Mouse (Mus musculus) gastrocnemius, postnatal 14 days (tissue): ENCODE results near the gene P4ha1. TPM values are rescaled to one million over a fixed set of nuclear protein-coding genes. Genes with fewer than 3 reads are reported as not detected.
A peak's percentile ranks its signal among the peaks of the same experiment; 100 is the strongest.

Experiments used
- DNase-seq: peaks from one replicate; pipeline ENCODE4 v3.0.0; 2021; ENCODE audit warnings: mixed read lengths
- intact Hi-C: fragments of 180-260 bp; cut with DNase I; formaldehyde crosslinking; loops from one replicate; pipeline ENCODE4 v1.15.1; 2025; ENCODE audit warnings: low total_unique reads
- total RNA-seq, 2 experiments: library from RNA; stranded (reverse); gene quantifications; 2 replicates each; pipeline ENCODE4 v1.2.3; 2021

The P4ha1 gene
- total RNA-seq, 2 experiments from 2014 or later = 29.9 to 34.2 TPM

DNA sequence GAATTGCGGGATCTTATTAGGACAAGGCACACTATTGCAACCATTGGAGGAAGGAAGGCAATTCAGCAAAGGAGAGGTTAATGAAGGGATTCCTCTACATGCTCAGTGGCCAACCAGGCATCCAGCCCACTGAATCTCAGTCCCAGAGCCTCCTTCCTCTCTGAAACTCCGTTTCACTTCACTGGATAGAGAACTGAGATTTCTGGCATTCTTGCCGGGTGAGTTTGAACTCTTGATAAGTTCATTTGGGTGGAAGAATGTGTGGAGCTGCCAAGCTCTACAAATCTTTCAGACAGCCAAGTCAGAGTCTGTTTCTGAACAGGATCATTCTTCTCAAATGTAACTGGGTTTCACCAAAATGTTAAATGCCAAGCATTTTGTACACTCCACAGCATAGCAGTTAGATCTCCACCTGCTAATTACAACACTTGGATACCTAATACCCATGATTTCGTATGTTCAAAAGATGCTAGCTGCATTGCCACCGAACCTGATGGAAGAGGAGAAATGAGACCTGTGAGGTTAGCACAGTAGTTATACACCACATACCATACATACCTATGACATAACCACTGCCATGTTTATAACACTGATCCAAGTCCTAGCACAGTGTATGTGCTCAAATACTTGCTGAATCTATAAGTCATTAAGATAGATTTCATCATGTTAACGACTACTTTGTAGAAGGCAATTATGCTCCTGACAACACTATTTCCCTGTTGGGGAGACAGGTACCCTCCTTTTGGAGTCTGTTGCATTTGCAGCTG, 12.2 kb upstream of the P4ha1 start:
- intact Hi-C loops = no loop called here
- DNase-seq = peak; percentile 51

DNA sequence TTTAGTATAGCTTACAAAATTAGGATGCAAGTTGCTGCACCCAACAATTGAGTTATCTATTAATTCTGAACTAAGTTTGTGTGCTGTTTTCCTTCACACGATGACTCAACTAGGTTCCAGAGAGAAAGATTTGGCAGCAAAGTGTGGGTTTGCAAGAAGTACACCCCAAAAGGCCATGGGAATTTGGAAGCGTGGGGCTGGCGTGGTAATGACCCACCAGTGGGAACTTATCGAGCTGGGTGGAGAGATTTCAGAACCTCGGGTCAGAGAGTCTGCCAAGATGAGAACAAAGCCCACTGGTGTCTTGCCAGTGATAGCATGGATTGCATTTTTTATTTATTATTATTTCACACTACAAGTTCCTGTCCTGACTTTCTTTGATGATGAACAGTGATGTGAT, 11.2 kb upstream of the P4ha1 start:
- intact Hi-C loops = no loop called here
- DNase-seq = no peak

DNA sequence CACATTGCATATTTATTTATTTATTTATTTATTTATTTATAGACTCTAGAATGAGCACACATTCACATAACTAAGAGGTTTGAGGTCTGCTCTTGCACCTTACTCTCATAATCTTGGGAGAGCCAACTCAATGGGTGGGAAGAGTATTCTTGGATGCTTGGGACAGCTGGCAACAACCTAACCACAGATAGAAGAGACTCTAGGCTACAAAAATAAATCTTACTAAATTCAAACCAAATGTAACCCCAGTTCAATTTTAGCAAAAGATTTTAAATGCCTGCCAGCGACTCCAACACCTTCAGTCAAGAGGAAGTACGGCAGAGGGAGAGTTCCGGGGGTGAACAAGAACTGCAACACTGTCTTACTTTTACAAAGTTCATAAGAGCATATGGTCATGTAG, 2.0 kb upstream of the P4ha1 start:
- DNase-seq = no peak
- intact Hi-C loops = no loop called here

DNA sequence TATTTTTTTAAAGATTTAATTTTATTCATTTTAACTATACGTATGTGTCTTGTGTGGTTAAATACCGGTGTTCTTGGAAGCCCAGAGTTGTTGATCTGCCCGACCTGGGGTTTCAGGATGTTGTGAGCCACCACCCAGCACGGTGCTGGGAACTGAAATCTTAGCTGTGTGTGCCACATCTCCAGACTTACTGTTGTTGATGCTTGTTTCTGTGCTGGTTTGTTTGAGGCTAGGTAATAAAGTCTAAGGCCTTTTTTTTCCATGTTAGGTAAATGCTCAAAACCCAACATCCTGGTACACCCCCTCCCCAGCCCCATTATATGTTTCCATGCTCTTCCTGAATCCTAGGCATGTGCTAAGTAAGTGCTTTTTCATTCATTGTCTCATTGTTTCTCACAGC, 825 bp upstream of the P4ha1 start:
- intact Hi-C loops = no loop called here
- no peak for DNase-seq

DNA sequence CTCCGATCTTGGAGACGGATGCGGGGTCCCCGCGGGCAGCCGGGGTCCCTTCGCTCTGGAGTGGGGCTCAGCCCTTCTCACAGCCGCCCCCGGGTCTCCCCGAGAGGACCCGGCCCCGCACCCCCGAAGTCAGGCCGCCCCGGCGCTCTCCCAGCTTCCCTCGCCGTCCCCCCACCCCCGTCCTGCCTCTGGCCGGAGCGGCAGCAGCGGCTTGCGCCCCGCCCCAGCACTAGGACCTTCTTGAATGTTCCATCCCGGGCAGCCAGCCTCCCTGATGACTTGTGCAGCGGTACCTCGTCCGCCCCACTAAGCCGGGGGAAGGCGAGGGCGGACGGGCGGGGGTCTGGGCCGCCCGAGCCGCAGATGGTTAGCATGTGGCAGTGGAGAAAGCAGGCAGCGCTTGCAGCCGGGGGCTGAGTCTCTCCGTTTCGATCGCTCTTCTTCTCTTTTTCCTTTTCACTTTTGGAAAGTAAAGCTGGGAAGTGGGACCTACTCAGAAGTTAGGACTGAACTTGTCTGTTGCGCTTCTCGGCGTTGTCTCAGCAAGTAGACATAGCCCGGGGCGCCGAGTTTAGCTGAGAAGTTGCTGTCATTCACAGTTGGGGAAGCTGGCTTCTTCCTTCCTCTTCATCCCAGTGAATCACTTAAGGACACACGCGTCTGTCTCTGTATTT, 529 bp downstream of the P4ha1 start:
- peak; percentile 83 for DNase-seq
- intact Hi-C loops = no loop called here

DNA sequence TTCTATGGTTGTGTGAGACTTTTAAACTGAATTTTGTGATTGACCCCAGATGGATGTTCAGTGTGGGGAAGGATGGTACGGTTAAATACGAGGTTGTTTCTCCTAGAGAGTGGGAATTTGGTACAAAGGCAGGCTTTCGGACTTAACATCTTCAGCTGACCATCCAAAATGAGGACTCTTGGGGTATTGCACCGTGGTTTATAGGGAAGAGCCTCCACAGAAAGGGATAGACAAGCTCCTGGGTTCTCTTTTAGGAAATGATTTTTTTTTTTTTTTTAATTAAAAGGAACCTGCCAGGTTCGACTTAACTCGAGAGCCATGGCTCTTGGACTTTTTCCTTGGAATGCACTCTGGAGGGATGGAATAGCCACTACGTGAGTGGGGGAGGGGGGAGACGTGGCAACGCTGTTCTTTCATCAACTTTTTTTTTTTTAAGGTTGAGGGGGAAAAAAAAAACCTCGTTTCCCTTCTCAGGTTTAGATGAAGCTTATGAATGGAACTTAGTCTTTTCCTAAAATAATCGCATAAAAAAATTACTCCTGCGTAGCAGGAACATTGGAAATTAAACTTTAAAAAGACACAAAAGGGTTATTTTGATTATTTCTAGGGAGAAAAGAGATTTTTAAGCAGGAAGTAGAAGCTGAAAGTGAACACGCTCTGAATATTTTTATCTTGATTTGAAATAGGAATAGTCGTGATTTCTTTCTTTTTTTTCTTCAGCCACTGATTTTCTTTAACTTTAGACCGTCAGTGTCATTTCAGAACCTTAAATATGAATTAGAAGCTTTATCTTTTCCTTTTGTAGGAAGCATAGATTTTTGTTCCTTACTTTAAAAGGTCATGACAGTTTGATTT, 1.4 kb downstream of the P4ha1 start:
- intact Hi-C loops = no loop called here
- DNase-seq = peak; percentile 22

DNA sequence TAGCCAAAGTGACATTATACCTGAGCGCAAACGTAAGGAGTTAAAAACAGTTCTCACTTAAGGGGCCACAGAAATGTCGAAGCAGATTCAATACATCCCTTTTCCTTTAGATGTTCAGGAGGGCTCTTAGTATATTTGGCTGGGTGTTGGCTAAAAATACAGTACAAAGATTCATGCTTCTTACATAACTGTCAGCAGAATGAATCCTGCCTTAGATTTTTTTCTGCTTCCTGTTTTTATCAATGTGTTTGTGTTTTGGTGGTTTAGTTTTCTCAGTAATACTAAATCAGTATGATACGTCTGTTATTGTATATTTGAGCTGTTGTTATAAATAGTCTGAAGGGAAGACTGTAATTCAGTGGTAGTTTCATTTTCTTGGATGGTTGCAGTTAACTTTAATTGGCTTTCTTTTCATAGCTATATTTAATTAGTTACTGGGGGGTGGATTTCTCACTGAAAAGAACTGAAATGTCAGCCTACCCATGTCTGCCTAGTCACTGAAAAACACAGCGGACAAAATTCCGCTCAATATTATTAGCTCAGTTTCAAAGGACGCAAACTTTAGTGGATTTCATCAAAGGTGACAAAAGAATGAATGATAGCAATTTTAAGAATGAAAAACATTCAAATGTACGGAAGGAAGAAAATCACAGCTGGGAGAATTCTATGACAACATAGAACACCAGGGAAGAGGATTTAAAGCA, 3.7 kb downstream of the P4ha1 start:
- no peak for DNase-seq
- intact Hi-C loops = no loop called here

DNA sequence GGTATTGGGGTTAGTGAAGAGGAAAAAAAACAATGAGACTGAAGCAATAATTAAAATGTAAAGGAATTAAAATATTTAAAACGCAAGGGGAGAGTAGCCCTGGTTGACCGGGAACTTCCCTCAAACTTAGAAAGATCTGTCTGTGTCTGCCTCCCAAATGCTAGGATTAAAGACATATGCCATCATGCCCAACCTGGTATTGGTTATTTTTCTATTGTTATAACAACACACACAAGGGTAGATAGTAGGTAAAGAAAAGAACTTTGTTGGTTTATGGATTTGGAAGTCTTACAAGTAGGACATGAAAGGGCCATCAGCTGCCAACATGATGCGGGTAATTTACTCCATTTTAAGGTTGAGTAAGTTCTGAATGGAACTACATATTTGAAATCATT, 4.2 kb downstream of the P4ha1 start:
- no peak for DNase-seq
- intact Hi-C loops = no loop called here

DNA sequence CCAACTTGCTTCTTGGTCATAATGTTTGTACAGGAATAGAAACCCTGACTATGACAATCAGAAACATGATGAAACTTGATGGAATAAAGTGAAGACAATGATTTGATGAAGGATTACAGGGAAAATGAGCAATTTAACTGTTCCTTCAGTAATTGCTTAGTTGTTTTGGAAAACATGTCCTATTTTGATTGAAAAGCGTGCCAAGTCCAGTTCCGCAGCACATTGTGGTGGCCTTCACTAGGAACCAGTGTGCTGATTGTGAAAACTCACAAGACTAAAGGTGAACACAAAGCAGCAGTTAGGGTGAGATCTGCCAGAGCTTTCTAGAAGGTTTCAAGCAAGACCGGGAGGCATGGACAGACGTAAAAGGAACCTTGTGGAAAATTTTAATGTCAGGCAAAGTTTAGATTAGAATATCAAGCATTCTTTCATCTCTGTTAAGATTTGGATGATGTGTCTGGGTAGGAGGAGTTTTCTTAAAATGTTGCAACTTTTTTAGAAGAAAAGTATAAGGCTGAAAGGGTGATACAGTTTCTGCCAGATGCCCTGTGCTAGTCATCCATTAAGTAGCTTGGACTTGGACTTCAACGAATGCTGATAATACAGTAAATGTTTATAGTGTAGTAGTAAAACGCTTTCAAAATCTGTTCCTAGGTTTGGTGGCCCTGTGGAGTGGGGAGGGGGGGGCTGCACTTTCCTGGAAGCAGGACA, 8.6 kb downstream of the P4ha1 start:
- DNase-seq = no peak
- intact Hi-C loops = no loop called here

DNA sequence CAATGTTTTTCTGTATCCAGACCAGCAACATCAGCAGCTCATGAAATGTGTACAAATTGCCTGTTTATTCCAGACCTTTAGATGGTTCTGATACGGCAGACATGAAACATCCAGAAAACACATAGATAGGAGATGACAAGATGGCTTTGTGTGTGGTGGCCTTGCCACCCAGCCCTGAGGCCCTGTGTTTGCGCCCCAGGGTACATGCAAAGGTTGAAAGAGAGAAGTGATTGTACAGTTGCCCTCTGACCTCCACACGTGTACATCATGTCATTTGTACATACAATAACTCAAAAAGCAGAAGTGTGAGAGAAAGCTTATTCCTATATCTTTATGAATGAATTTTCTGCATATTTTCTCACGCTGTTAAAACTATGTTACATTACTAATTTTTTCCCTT, 10.3 kb downstream of the P4ha1 start:
- intact Hi-C loops = no loop called here
- no peak for DNase-seq

DNA sequence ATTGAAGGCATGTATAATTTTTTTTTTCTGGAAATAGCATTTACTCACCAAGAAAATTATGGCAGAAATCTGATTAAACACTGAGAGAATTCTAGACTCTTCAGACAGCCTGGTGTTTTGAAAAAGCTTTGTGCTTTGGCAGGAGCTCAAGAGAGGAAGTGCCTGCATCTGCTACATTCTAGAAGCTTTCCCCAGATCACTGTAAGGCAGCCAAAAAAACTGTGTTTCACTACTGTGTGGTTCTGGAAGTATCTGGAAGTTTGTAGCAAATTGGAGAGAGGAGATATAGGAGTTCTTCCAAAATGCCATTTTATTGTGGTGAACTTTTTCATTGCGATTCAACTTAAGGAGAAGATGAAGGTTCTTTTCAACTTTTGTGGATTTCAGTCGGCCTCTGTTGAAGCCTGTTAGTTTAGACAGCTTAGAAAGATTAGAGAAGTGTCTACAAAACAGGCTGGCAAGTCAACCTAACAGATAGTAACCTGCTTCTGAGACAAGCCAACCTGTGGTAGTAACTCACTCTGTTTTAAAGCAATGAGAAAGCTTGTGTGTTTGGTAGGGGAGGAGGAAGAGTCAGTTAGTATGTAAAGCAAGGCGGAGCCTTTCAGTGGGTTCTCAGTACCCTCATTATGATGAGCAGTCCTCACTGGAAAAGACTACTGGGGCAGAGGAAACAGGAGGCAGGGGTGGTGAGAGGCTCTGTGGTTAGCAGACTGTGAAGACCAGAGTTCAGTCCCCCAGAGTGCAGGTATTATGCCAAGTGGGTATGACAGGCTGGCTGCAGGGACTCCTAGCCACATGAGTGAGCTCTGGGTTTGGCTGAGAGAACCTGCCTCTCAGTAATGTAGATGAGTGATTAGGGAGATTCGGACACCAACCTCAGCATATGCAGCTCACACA, 12.1 kb downstream of the P4ha1 start:
- intact Hi-C loops = no loop called here

DNA sequence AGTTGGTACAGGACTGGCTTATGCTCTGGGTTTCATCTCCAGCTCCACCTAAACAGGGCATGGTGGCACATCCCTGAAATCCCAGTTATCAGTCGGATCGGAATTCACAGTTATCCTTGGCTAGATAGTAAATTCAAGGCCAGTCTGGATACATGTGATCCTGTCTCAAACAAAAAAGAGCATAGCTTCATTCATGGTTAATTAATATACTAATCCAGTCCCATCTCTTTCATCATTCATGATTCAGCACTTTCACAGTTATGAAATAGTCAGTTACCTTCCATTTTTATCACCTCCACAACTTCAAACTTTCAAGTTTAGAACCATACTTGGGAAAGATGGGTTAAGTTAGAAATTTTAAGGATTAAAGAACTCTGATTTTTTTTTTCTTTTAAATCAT, 13.0 kb downstream of the P4ha1 start:
- intact Hi-C loops = no loop called here
- DNase-seq = no peak

More for the DNA sequence above, 12.1 kb downstream of the P4ha1 start:
- peak; percentile 41 for DNase-seq

DNA sequence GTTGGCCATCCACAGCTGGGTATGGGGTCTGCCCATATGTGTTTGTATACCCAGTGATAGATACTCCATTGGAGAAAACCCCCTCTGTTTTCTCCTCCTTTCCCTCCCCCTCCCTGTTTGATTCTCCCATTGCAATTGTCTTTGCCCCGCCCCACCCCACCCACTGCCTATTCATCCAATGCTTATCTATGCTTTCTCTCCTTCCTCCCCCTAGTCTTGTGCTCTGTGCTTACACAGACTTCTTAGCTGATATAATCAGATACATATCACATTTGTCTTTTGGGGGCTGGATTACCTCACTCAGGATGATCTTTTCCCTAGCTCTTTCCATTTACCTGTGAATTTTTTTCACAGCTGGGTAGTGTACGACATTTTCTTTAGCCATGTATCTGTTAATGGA, 23.5 kb downstream of the P4ha1 start:
- intact Hi-C loops = no loop called here
- no peak for DNase-seq

DNA sequence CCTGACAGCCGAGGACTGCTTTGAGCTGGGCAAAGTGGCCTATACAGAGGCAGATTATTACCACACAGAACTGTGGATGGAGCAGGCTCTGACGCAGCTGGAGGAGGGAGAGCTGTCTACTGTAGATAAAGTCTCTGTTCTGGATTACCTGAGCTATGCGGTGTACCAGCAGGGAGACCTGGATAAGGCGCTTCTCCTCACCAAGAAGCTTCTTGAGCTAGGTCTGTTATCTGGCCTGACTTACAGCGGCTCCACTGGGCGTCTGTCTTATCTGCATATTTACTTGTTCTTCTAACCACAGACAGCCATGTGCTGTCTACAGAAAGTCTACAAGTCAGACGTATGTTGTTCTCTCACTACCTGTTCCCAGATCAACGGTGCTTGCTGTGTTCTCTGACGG, 25.1 kb downstream of the P4ha1 start:
- intact Hi-C loops = no loop called here
- DNase-seq = no peak

DNA sequence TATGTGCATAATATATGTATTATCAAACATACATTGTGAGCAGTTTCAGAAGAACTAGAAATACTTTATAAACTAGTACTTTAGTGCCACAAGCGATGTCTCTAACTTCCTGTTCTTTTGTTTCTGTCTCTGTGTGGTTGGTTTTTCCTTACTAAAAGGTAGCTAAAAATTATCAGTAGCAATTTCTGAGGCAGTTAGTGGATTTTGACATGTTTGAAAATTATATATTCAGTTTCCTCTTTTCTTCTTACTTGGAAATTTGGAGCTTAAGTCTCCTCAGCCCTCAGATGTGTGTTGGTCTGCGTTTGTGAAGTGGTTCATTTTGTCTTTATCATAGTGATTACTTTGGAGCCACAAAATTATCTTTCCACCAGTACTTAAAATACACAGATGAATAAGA, 26.4 kb downstream of the P4ha1 start:
- intact Hi-C loops = no loop called here
- DNase-seq = no peak

DNA sequence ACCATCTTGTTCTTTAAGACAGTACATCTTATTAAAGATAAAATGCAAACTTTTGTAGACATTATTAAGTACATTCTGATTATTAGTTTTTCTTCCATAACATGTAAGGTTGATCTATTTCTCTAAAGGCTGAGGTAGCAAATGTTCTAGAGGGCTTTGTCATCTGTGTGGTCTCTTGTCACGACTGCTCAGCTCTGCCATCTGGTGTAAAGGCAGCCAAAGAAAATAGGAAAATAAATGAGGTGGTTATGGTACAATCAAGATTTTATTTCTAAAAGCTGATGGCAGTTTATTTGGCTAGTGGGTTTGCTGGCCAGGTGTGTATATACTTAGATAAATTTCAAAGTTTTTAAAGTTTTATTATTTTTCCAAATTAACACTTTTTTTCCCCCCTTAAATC, 30.0 kb downstream of the P4ha1 start:
- intact Hi-C loops = no loop called here

DNA sequence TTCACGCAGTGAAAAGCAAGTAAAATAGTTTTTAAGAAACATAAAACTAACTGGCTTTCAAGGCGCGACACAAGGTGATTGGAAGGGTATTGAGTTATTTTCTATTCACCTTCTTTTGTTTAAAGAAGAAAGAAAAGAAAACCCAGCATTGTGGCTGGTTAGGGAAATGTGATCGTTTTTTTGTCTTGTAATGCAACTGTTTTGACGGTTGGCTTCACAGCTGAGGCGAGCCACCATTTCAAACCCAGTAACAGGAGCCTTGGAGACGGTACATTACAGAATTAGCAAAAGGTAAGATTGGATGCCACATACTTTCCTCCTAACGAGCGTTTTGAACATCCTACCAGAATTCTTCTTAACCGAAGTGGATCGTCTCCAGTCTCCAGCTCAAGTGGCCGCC, 31.0 kb downstream of the P4ha1 start:
- intact Hi-C loops = no loop called here
- no peak for DNase-seq

More for the DNA sequence above, 30.0 kb downstream of the P4ha1 start:
- no peak for DNase-seq

DNA sequence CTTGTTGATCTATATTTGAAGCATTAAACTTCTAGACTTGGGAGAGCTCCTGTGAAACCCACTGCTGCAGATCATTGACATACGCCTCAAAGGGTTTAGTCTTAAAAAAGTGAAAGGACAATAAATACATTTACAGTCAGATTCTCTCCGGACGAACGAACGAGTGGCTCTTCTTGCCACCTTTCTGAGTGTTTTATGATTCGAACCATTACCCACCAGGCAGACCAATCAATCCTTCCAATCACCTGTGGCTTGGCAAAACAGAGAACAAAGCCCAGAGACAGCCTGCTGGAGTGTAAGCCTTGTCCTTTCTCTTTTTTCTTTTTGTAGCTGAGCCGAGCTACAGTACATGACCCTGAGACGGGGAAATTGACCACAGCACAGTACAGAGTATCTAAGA, 31.9 kb downstream of the P4ha1 start:
- intact Hi-C loops = loop anchor here (5.0 kb wide), 1 partner anchor 58 kb away; no protein-coding TSS in a partner anchor
- no peak for DNase-seq
